In the genomic region with DNA sequence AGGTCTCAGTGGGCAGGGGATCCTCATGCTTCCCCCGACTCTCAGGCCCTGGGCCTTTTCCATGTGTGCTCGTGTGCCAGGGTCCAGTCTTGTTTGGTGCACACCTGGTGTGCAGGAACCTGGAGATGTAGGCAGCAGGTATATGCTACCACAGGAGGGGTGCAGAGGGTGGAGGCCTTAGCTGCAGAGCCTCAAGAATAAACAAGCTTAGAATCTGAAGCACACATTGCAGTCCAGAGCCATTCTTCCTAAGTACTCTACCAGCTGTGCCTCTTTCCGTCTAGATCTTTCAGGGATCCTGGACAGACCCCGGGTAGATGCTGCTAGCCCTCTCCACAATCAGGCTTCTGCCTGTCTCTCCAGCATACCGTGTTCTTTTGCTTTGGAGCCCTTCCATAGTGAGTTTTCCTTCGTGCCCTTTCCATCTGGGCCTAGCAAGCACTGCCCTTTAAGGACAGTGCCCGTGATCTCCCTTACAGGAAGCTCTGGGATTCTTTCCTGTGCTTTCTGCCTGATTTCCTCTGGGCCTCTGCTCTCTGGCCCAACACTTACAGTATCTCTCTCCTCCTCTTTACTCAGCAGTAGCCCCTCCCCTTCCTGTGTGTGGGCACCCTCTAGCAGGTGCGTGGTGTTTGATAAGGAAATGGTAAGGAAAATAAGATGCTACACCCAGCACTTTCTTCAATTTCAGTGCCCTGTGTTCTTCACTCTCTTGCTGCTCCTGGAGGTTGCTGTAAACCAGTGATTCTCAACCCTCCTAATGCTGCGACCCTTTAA, we compare ENCODE assay signal across 8 mouse cellular contexts. TPM values are rescaled to one million over a fixed set of nuclear protein-coding genes. Genes with fewer than 3 reads are reported as not detected.
A peak's percentile ranks its signal among the peaks of the same experiment; 100 is the strongest.
DNase-seq lines count a peak whose midpoint lies in the region; ATAC-seq and TF ChIP-seq lines count a peak whose summit lies in the region.

No protein-coding gene starts in this region.

- H3K27me3 ChIP-seq in hindbrain, embryonic 14.5 days (ENCODE audit: control insufficient read depth, insufficient read depth, low read length): no peaks in the 10 kb centered on the region

- H3K9me3 ChIP-seq in hindbrain, embryonic 14.5 days (ENCODE audit: control insufficient read depth, low read length): no peaks in the 10 kb centered on the region

- no peak for ATAC-seq in hindbrain, embryonic 14.5 days (ENCODE audit: low FRiP score)

- no peak for TF ChIP-seq CTCF in bone marrow, adult 2 months (IDR thresholded peaks at IDR 0.05; ENCODE audit: control insufficient read depth, insufficient read depth, low read length)
- no peak for TF ChIP-seq CTCF in olfactory bulb, adult 2 months (IDR thresholded peaks at IDR 0.05; ENCODE audit: insufficient read depth, low read depth, low read length)

- WGBS in bone marrow, adult 2 months: 33% methylated on average over 9 of the region's 9 CpGs
- 49% methylated on average over 9 of the region's 9 CpGs for WGBS in hindbrain, embryonic 14.5 days
- WGBS in olfactory bulb, adult 2 months: 26% methylated on average over 9 of the region's 9 CpGs

- peaks cover 8% of the 10 kb centered on the region for H3K4me1 ChIP-seq in bone marrow, adult 2 months (ENCODE audit: control insufficient read depth, insufficient read depth, low read length)
- peaks cover 3% of the 10 kb centered on the region; the same call in 1 of the 2 replicates for H3K4me1 ChIP-seq in hindbrain, embryonic 14.5 days (replicated peaks; ENCODE audit: control insufficient read depth, insufficient read depth, low read length)
- peaks cover 12% of the 10 kb centered on the region for H3K4me1 ChIP-seq in olfactory bulb, adult 2 months (ENCODE audit: control insufficient read depth, insufficient read depth, low read length)

- H3K9ac ChIP-seq in hindbrain, embryonic 14.5 days: no peak overlapping the region

- DNase-seq in gastrocnemius, postnatal 25 days: peak; percentile 17
- DNase-seq in gastrocnemius, postnatal 14 days: no peak
- no peak for DNase-seq in hindbrain, embryonic 14.5 days (ENCODE audit: low spot score)
- DNase-seq in right cerebral cortex, postnatal 10 days (ENCODE audit: low spot score in 2 of 2): no peak
- DNase-seq in layer of hippocampus, adult 9-11 months: no peak
- no peak for DNase-seq in right cerebral cortex, postnatal 14 days

- H3K27ac ChIP-seq in bone marrow, adult 2 months (ENCODE audit: control insufficient read depth, insufficient read depth, low read depth, low read length, poor library complexity): peak overlapping the region; percentile 73
- H3K27ac ChIP-seq in hindbrain, embryonic 14.5 days: peak overlapping the region; percentile 58
- H3K27ac ChIP-seq in olfactory bulb, adult 2 months (ENCODE audit: insufficient read depth, low read depth, low read length): 0 out of 2 replicates have a peak overlapping the region, but pooled peaks have one; percentile 18

- H3K4me3 ChIP-seq in bone marrow, adult 2 months (replicated peaks; ENCODE audit: control insufficient read depth, low read depth, low read length): no peak overlapping the region
- H3K4me3 ChIP-seq in hindbrain, embryonic 14.5 days (replicated peaks; ENCODE audit: low read length): no peak overlapping the region
- no peak overlapping the region for H3K4me3 ChIP-seq in olfactory bulb, adult 2 months (ENCODE audit: insufficient read depth, low read depth, low read length)

- no peak overlapping the region for H3K4me2 ChIP-seq in hindbrain, embryonic 14.5 days (replicated peaks)

- no peak for TF ChIP-seq POLR2A in bone marrow, adult 2 months (IDR thresholded peaks at IDR 0.05; ENCODE audit: borderline replicate concordance, control insufficient read depth, low read depth, low read length)
- no peak for TF ChIP-seq POLR2A in olfactory bulb, adult 2 months (IDR thresholded peaks at IDR 0.05; ENCODE audit: insufficient read depth, low read depth, low read length)

- peaks cover 88% of the 10 kb centered on the region for H3K36me3 ChIP-seq in hindbrain, embryonic 14.5 days (replicated peaks; ENCODE audit: control insufficient read depth, insufficient read depth)

- intact Hi-C loops in gastrocnemius, postnatal 14 days (cut with DNase I; ENCODE audit: low total_unique reads): no loop called here

RNA-seq across cellular contexts. Expression of a gene that starts 9.1 kb away (rescaled TPM):
- 1 to 10 TPM; 3.5 to 7.0 TPM for total RNA-seq in gastrocnemius, postnatal 25 days (2021)
- 10 to 100 TPM; 19.0 to 32.5 TPM for total RNA-seq in gastrocnemius, postnatal 14 days (2021)
- polyA plus RNA-seq in bone marrow, adult 2 months (2011; ENCODE audit: insufficient read depth, insufficient read length, low replicate concordance, missing spikeins): 0.90 TPM in 1 of 2 replicates, not detected in the other
- polyA plus RNA-seq in hindbrain, embryonic 14.5 days (2014; fragmentation: Nextera tagmentation; extraction: Ambion mirVana): 0.92 and 1.0 TPM in 2 replicates
- not detected in 2 replicates for polyA plus RNA-seq in olfactory bulb, adult 2 months (2012; ENCODE audit: insufficient read depth, insufficient read length, low replicate concordance, missing spikeins)

Comparison
In these comparisons a context has a peak if more than half of its experiments do, and no peak if none do; other contexts are left out.
1. H3K27ac ChIP-seq: peak in every context shown above with its lines; median percentile 73 in bone marrow, adult 2 months; 58 in hindbrain, embryonic 14.5 days; 18 in olfactory bulb, adult 2 months.